Mouse (Mus musculus): ENCODE measurements around the gene Carm1. TPM values are rescaled to one million over a fixed set of nuclear protein-coding genes. Genes with fewer than 3 reads are reported as not detected.

Carm1 gene
- total and polyA plus RNA-seq, 3 experiments: 21.5 to 111 (median 42.2) TPM

- DNase-seq (ENCODE audit: extremely low read depth): peak; percentile 65
- peaks cover 0 to 28% of the 10 kb centered on the region in 2 experiments for H3K36me3 ChIP-seq (replicated peaks in 1 of 2; ENCODE audit: control insufficient read depth in 1 of 2, insufficient read depth in 1 of 2, low read length in 1 of 2)
Observed at GRCm38 (mm10) chr9:21598198-21598597, 51.5 kb downstream of the Carm1 start.

GRCm38 (mm10) chr9:21600186-21600585, 53.5 kb downstream of the Carm1 start:
- dilution Hi-C loops (cut with MboI; ENCODE audit: extremely low pct_ligation_motif_present, extremely low pct_unique_long_range_greater_than_20kb, low sequenced_read_pairs): no loop called here
- in situ Hi-C loops (cut with MboI; ENCODE audit: low pct_ligation_motif_present, low pct_unique_long_range_greater_than_20kb, low sequenced_read_pairs): loop anchor here (5.0 kb wide), 1 partner anchor 212 kb away; no protein-coding TSS in a partner anchor
- peaks cover 0 to 5% of the 10 kb centered on the region in 2 experiments; a peak in 1 of 4 replicates for H3K4me1 ChIP-seq (ENCODE audit: control insufficient read depth in 1 of 2, insufficient read depth in 2 of 2)
- TF ChIP-seq MYC (IDR thresholded peaks at IDR 0.05; ENCODE audit: low read depth, low read length): no peak
- TF ChIP-seq NELFE (IDR thresholded peaks at IDR 0.05; ENCODE audit: low read depth, low read length): no peak
- no peak overlapping the region for H3K9ac ChIP-seq (ENCODE audit: insufficient read depth, low read depth)
- peaks cover 0 to 23% of the 10 kb centered on the region in 2 experiments for H3K36me3 ChIP-seq (replicated peaks in 1 of 2; ENCODE audit: control insufficient read depth in 1 of 2, insufficient read depth in 1 of 2, low read length in 1 of 2)
- peaks cover under 1% of the 10 kb centered on the region; the same call in 1 of the 2 replicates for H3K79me2 ChIP-seq (replicated peaks; ENCODE audit: control insufficient read depth, extremely low read depth, insufficient read depth, poor library complexity, severe bottlenecking)
- no peak overlapping the region for H3K27ac ChIP-seq (ENCODE audit: insufficient read depth, low read depth)
- H3K27me3 ChIP-seq (replicated peaks): no peaks in the 10 kb centered on the region
- H3K4me2 ChIP-seq (ENCODE audit: insufficient read depth, low read depth, poor library complexity, severe bottlenecking): no peak overlapping the region
- no peak overlapping the region for H3K4me3 ChIP-seq (replicated peaks in 1 of 3; ENCODE audit: low read depth in 2 of 3, low read length in 2 of 3, poor library complexity in 1 of 3)
- no peak for DNase-seq (ENCODE audit: extremely low read depth)
- H3K9me3 ChIP-seq (replicated peaks; ENCODE audit: low read length): no peaks in the 10 kb centered on the region

More at GRCm38 (mm10) chr9:21598198-21598597, 51.5 kb downstream of the Carm1 start:
- dilution Hi-C loops (cut with MboI; ENCODE audit: extremely low pct_ligation_motif_present, extremely low pct_unique_long_range_greater_than_20kb, low sequenced_read_pairs) (no loop called here), in situ Hi-C loops (cut with MboI; ENCODE audit: low pct_ligation_motif_present, low pct_unique_long_range_greater_than_20kb, low sequenced_read_pairs) (no loop called here)
- no peaks in the 10 kb centered on the region for H3K27me3 ChIP-seq (replicated peaks)
- H3K9ac ChIP-seq (ENCODE audit: insufficient read depth, low read depth): no peak overlapping the region
- no peak overlapping the region for H3K4me2 ChIP-seq (ENCODE audit: insufficient read depth, low read depth, poor library complexity, severe bottlenecking)
- no peak overlapping the region for H3K27ac ChIP-seq (ENCODE audit: insufficient read depth, low read depth)
- peaks cover 0 to 23% of the 10 kb centered on the region in 2 experiments; a peak in 2 of 4 replicates for H3K4me1 ChIP-seq (ENCODE audit: control insufficient read depth in 1 of 2, insufficient read depth in 2 of 2)
- H3K79me2 ChIP-seq (replicated peaks; ENCODE audit: control insufficient read depth, extremely low read depth, insufficient read depth, poor library complexity, severe bottlenecking): peaks cover 18% of the 10 kb centered on the region
- H3K4me3 ChIP-seq (replicated peaks in 1 of 3; ENCODE audit: low read depth in 2 of 3, low read length in 2 of 3, poor library complexity in 1 of 3): no peak overlapping the region
- H3K9me3 ChIP-seq (replicated peaks; ENCODE audit: low read length): no peaks in the 10 kb centered on the region
- TF ChIP-seq JUN (IDR thresholded peaks at IDR 0.05; ENCODE audit: insufficient read depth, low read depth, low read length) (no peak), CTCF (conservative IDR thresholded peaks at IDR 0.05 in 1 of 2, IDR thresholded peaks at IDR 0.05 in 1 of 2; ENCODE audit: low read depth in 2 of 2, low read length in 2 of 2) (peak in 1 of 2 experiments; percentile 58; a peak in 2 of 4 replicates), RAD21 (IDR thresholded peaks at IDR 0.05; ENCODE audit: low read depth, low read length) (peak; percentile 51), SMC3 (IDR thresholded peaks at IDR 0.05; ENCODE audit: low read depth, low read length) (peak; percentile 36; the same call in 1 of the 2 replicates)

GRCm38 (mm10) chr9:21601073-21601472, 54.4 kb downstream of the Carm1 start:
- Histone ChIP-seq H3K9me3 (replicated peaks; ENCODE audit: low read length) (no peaks in the 10 kb centered on the region), H3K27me3 (replicated peaks) (no peaks in the 10 kb centered on the region), H3K4me2 (ENCODE audit: insufficient read depth, low read depth, poor library complexity, severe bottlenecking) (no peak overlapping the region), H3K27ac (ENCODE audit: insufficient read depth, low read depth) (no peak overlapping the region), H3K4me3 (replicated peaks in 1 of 3; ENCODE audit: low read depth in 2 of 3, low read length in 2 of 3, poor library complexity in 1 of 3) (no peak overlapping the region), H3K36me3 (replicated peaks in 1 of 2; ENCODE audit: control insufficient read depth in 1 of 2, insufficient read depth in 1 of 2, low read length in 1 of 2) (peaks cover 0 to 14% of the 10 kb centered on the region in 2 experiments), H3K9ac (ENCODE audit: insufficient read depth, low read depth) (no peak overlapping the region), H3K4me1 (ENCODE audit: control insufficient read depth in 1 of 2, insufficient read depth in 2 of 2) (peaks cover 0 to 3% of the 10 kb centered on the region in 2 experiments; a peak in 1 of 4 replicates), H3K79me2 (replicated peaks; ENCODE audit: control insufficient read depth, extremely low read depth, insufficient read depth, poor library complexity, severe bottlenecking) (no peaks in the 10 kb centered on the region)
- no peak for TF ChIP-seq ELF1 (IDR thresholded peaks at IDR 0.05; ENCODE audit: low read depth, low read length)
- TF ChIP-seq ETS1 (conservative IDR thresholded peaks at IDR 0.05; ENCODE audit: low read depth, low read length): no peak
- TF ChIP-seq E2F4 (IDR thresholded peaks at IDR 0.05; ENCODE audit: insufficient replicate concordance, low read depth, low read length): no peak
- no peak for TF ChIP-seq MEF2A (IDR thresholded peaks at IDR 0.05; ENCODE audit: borderline replicate concordance, low read depth, low read length)
- DNase-seq (ENCODE audit: extremely low read depth): no peak
- dilution Hi-C loops (cut with MboI; ENCODE audit: extremely low pct_ligation_motif_present, extremely low pct_unique_long_range_greater_than_20kb, low sequenced_read_pairs): no loop called here
- in situ Hi-C loops (cut with MboI; ENCODE audit: low pct_ligation_motif_present, low pct_unique_long_range_greater_than_20kb, low sequenced_read_pairs): loop anchor here (5.0 kb wide), 1 partner anchor 211 kb away; no protein-coding TSS in a partner anchor
